Mouse (Mus musculus): ENCODE data around the gene Srrm2. TPM values are rescaled to one million over a fixed set of nuclear protein-coding genes. Genes with fewer than 3 reads are reported as not detected.

The Srrm2 gene
- polyA plus RNA-seq, 2 experiments, result 406 to 654 TPM

GRCm38 (mm10) chr17:23797316-23797715, 7.0 kb downstream of the Srrm2 start:
- Histone ChIP-seq H3K27ac (replicated peaks; ENCODE audit: low read depth, low read length) (no peak overlapping the region), H3K27me3 (ENCODE audit: control insufficient read depth, insufficient read depth, low read length) (no peaks in the 10 kb centered on the region), H3K4me1 (ENCODE audit: control insufficient read depth, insufficient read depth, low read length) (no peaks in the 10 kb centered on the region), H3K36me3 (ENCODE audit: control insufficient read depth, insufficient read depth, low read length) (peaks cover 5% of the 10 kb centered on the region; the same call in 1 of the 2 replicates), H3K4me2 (replicated peaks; ENCODE audit: low read depth, low read length, severe bottlenecking) (no peak overlapping the region), H3K9ac (ENCODE audit: low read depth, low read length, severe bottlenecking) (no peak overlapping the region), H3K9me3 (ENCODE audit: control insufficient read depth, low read length) (no peaks in the 10 kb centered on the region), H3K4me3 (replicated peaks; ENCODE audit: low read length) (no peak overlapping the region)
- ATAC-seq (ENCODE audit: low FRiP score, low read depth) (no peak), DNase-seq (ENCODE audit: low spot score) (no peak)
- 16% methylated on average over 7 of the region's 7 CpGs for WGBS
- TF ChIP-seq POLR2A (IDR thresholded peaks at IDR 0.05; ENCODE audit: borderline replicate concordance, extremely low read depth, insufficient read depth, insufficient read length), result no peak

- Histone ChIP-seq H3K4me2 (replicated peaks; ENCODE audit: low read depth, low read length, severe bottlenecking) (no peak overlapping the region), H3K36me3 (ENCODE audit: control insufficient read depth, insufficient read depth, low read length) (no peaks in the 10 kb centered on the region), H3K4me3 (replicated peaks; ENCODE audit: low read length) (no peak overlapping the region), H3K4me1 (ENCODE audit: control insufficient read depth, insufficient read depth, low read length) (peaks cover 17% of the 10 kb centered on the region), H3K27ac (replicated peaks; ENCODE audit: low read depth, low read length) (no peak overlapping the region), H3K9me3 (ENCODE audit: control insufficient read depth, low read length) (no peaks in the 10 kb centered on the region), H3K27me3 (ENCODE audit: control insufficient read depth, insufficient read depth, low read length) (no peaks in the 10 kb centered on the region), H3K9ac (ENCODE audit: low read depth, low read length, severe bottlenecking) (no peak overlapping the region)
- DNase-seq (ENCODE audit: low spot score), result no peak
- ATAC-seq (ENCODE audit: low FRiP score, low read depth), result no peak
- 90% methylated on average over 10 of the region's 10 CpGs for WGBS
- TF ChIP-seq POLR2A (IDR thresholded peaks at IDR 0.05; ENCODE audit: borderline replicate concordance, extremely low read depth, insufficient read depth, insufficient read length), result no peak
These were observed 11.3 kb downstream of the Srrm2 start for GRCm38 (mm10) chr17:23801627-23802026.

- H3K4me1 ChIP-seq (ENCODE audit: control insufficient read depth, insufficient read depth, low read length), result peaks cover 21% of the 10 kb centered on the region
- DNase-seq (ENCODE audit: low spot score) (peak; percentile 99), ATAC-seq (ENCODE audit: low FRiP score, low read depth) (peak; percentile 98)
- peak overlapping the region; percentile 86 for H3K4me2 ChIP-seq (replicated peaks; ENCODE audit: low read depth, low read length, severe bottlenecking)
- peaks cover 11% of the 10 kb centered on the region for H3K36me3 ChIP-seq (ENCODE audit: control insufficient read depth, insufficient read depth, low read length)
- H3K9ac ChIP-seq (ENCODE audit: low read depth, low read length, severe bottlenecking), result peak overlapping the region; percentile 93
- no peaks in the 10 kb centered on the region for H3K27me3 ChIP-seq (ENCODE audit: control insufficient read depth, insufficient read depth, low read length)
- peak overlapping the region; percentile 96 for H3K4me3 ChIP-seq (replicated peaks; ENCODE audit: low read length)
- peak; percentile 53; the same call in 1 of the 2 replicates for TF ChIP-seq POLR2A (IDR thresholded peaks at IDR 0.05; ENCODE audit: borderline replicate concordance, extremely low read depth, insufficient read depth, insufficient read length)
- no peaks in the 10 kb centered on the region for H3K9me3 ChIP-seq (ENCODE audit: control insufficient read depth, low read length)
- WGBS, result 1% methylated on average over 57 of the region's 60 CpGs
- peak overlapping the region; percentile 96 for H3K27ac ChIP-seq (replicated peaks; ENCODE audit: low read depth, low read length)
These were observed 12.5 kb downstream of the Srrm2 start for GRCm38 (mm10) chr17:23802746-23803365.

GRCm38 (mm10) chr17:23803366-23804041, 13.2 kb downstream of the Srrm2 start:
- 1% methylated on average over 45 of the region's 83 CpGs for WGBS

GRCm38 (mm10) chr17:23804426-23805085, 14.2 kb downstream of the Srrm2 start:
- TF ChIP-seq POLR2A (IDR thresholded peaks at IDR 0.05; ENCODE audit: borderline replicate concordance, extremely low read depth, insufficient read depth, insufficient read length), result no peak
- Histone ChIP-seq H3K4me3 (replicated peaks; ENCODE audit: low read length) (peak overlapping the region; percentile 96), H3K9ac (ENCODE audit: low read depth, low read length, severe bottlenecking) (peak overlapping the region; percentile 93), H3K36me3 (ENCODE audit: control insufficient read depth, insufficient read depth, low read length) (peaks cover 28% of the 10 kb centered on the region), H3K4me1 (ENCODE audit: control insufficient read depth, insufficient read depth, low read length) (peaks cover 21% of the 10 kb centered on the region), H3K4me2 (replicated peaks; ENCODE audit: low read depth, low read length, severe bottlenecking) (peak overlapping the region; percentile 86), H3K27ac (replicated peaks; ENCODE audit: low read depth, low read length) (0 out of 2 replicates have a peak overlapping the region, but pooled peaks have one; percentile 52), H3K9me3 (ENCODE audit: control insufficient read depth, low read length) (no peaks in the 10 kb centered on the region), H3K27me3 (ENCODE audit: control insufficient read depth, insufficient read depth, low read length) (no peaks in the 10 kb centered on the region)
- DNase-seq (ENCODE audit: low spot score) (no peak), ATAC-seq (ENCODE audit: low FRiP score, low read depth) (no peak)
- WGBS, result 3% methylated on average over 8 of the region's 8 CpGs

More at GRCm38 (mm10) chr17:23803366-23804041, 13.2 kb downstream of the Srrm2 start:
- TF ChIP-seq POLR2A (IDR thresholded peaks at IDR 0.05; ENCODE audit: borderline replicate concordance, extremely low read depth, insufficient read depth, insufficient read length), result no peak
- DNase-seq (ENCODE audit: low spot score) (peak; percentile 80), ATAC-seq (ENCODE audit: low FRiP score, low read depth) (peak; percentile 57)
- H3K27me3 ChIP-seq (ENCODE audit: control insufficient read depth, insufficient read depth, low read length), result no peaks in the 10 kb centered on the region
- peaks cover 21% of the 10 kb centered on the region for H3K4me1 ChIP-seq (ENCODE audit: control insufficient read depth, insufficient read depth, low read length)
- H3K9ac ChIP-seq (ENCODE audit: low read depth, low read length, severe bottlenecking), result peak overlapping the region; percentile 93
- H3K36me3 ChIP-seq (ENCODE audit: control insufficient read depth, insufficient read depth, low read length), result peaks cover 18% of the 10 kb centered on the region
- H3K4me3 ChIP-seq (replicated peaks; ENCODE audit: low read length), result peak overlapping the region; percentile 96
- peak overlapping the region; percentile 86 for H3K4me2 ChIP-seq (replicated peaks; ENCODE audit: low read depth, low read length, severe bottlenecking)
- peak overlapping the region; percentile 96 for H3K27ac ChIP-seq (replicated peaks; ENCODE audit: low read depth, low read length)
- H3K9me3 ChIP-seq (ENCODE audit: control insufficient read depth, low read length), result no peaks in the 10 kb centered on the region

All from limb, embryonic 14.5 days (tissue).